Mouse (Mus musculus) heart, adult 8-10 months (tissue): ENCODE results near the gene Paqr7. TPM values are rescaled to one million over a fixed set of nuclear protein-coding genes. Genes with fewer than 3 reads are reported as not detected.

ENCODE experiments used
- DNase-seq: peaks from one replicate; pipeline ENCODE4 v3.0.0; 2022; ENCODE audit warnings: low spot score
- microRNA-seq: library from miRNA; unstranded; fragments of <30 nt; microRNA quantifications from one replicate; pipeline ENCODE4 v1.2.0, GENCODE M21; 2022
- total RNA-seq, 4 experiments: library from RNA; stranded (reverse); gene quantifications; 2 replicates each; pipeline ENCODE4 v1.2.4; 2022

Paqr7 gene
- total RNA-seq, 4 experiments from 2014 or later = 15.8 to 28.8 (median 20.2) TPM

DNA sequence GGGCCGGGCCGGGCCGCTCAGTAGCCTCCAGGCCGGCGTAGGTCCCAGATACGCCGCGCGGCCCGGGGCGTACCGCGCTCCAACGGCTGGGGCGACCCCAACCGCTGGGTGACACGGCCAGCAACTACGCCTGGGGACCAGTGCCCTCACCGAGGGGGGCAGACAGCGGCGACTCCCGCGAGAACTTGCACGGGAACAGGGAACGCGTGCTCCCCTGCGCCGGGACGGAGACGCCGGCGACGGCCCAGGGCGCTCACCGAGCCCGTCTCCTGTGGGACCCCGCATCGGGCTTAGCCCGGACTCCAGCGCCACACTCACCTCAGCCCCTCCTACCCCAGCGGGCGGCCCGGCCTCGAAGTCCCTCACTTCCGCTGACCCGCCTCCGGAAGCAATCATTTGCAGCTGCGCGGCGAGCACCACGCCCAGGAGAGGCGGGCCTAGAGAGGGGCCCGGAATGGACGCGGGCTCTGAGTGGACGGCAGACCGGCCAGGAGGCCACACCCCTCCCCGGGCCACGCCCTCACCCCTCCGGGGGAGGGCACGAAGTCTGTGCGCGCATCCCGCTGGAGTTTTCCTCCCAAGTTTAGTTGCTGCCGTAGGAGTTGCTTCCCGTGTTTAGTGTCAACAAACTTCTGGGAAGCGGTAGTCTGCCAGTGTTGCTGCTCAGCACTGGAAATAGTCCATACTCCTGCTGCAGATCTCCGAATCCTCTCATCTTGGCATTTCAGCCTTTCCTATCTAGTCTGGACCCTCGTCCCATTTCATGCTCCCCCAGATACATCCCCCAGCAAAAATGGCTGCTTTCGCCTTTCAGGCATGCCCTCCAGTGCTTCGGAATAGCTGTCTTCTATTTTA is 38.7 kb downstream of the Paqr7 start, which contains the start of gene Mtfr1l:
Gene Mtfr1l, minus strand, starts transcription at position 456 of the 855 bp plus-strand sequence.
- peak; percentile 99 for DNase-seq

DNA sequence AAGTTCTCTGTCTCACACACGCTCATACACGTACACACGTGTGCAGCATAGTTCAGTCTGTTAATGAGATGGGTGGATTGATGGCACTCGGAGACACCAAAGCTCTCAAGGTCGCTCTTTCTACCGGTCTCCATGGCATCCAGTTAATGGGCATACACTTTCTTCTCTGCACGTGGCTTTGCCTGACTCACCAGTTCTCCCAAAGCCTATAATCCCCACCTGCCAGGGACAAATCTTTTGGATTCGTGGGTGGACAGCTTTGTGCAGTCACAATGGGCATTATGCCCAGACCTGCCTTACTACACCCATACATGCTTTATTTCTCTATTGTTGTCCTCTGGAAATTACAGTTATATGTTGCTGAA is 39.3 kb downstream of the Paqr7 start:
- DNase-seq = no peak

DNA sequence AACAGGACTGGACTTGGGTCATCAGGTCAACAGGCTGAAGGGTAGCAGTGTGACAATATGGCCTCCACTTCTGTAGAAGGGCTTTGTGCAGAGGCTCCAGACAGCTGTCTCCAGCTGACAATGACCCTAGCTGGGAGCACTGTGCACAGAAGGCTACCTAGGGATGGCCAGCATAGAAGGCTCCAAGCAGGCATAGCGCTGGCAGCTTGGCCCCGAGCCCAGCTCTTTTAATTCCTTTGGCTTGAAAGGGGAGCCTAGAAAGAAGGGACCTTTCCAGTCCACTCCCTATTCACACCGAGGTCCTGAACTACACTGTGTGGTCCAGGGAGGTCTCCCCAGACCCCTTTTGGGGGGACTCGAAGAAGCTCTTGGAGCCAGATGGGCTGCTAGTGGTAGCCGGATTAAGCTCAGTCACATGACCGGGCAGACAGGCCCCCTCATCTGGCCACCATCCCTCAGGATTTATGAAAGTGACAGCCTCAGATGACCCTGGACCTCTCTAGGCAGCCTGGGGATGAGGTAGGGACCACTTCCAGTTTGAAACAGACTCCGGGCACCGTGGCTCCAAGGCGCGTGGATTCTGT is 42.6 kb downstream of the Paqr7 start:
- DNase-seq = no peak

DNA sequence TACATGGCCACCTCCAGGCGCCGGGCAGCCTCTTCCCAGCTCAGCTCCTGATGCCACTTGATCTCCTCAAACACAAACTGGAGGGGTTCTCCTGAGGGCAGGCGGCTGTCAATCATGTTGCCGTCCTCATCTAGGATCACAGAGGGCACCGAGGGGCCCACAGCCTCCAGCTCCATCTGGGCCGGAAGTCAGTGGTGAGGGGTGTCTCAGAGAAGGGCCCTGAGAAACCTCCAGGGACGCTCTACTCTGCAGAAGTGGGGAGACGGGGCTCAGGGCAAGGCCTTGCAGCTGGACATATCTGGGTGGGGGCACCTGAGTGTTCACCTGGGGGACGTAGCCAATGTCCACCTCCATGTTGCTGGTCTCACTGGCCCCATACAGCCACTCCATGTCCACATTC is 46.2 kb downstream of the Paqr7 start:
- DNase-seq = no peak

DNA sequence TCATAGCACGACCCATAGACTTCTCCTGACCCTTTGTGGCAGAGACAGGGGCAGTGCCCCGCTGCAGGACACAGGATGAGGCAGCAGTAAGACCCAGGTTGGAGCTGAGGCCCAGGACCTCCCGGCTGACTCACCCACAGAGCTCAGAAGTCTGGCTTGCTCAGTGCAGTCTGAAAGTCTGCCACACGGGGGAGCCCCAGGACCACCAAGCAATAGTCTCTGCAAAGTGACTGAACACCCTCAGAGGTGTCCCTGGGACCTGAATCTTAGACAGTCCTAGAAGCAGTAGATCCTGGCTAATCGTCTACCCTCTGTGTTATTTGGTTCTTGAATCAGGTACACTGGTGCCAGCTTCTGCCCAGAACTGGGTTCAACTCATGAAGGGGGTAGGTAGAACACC is 46.8 kb downstream of the Paqr7 start:
- peak; percentile 93 for DNase-seq

DNA sequence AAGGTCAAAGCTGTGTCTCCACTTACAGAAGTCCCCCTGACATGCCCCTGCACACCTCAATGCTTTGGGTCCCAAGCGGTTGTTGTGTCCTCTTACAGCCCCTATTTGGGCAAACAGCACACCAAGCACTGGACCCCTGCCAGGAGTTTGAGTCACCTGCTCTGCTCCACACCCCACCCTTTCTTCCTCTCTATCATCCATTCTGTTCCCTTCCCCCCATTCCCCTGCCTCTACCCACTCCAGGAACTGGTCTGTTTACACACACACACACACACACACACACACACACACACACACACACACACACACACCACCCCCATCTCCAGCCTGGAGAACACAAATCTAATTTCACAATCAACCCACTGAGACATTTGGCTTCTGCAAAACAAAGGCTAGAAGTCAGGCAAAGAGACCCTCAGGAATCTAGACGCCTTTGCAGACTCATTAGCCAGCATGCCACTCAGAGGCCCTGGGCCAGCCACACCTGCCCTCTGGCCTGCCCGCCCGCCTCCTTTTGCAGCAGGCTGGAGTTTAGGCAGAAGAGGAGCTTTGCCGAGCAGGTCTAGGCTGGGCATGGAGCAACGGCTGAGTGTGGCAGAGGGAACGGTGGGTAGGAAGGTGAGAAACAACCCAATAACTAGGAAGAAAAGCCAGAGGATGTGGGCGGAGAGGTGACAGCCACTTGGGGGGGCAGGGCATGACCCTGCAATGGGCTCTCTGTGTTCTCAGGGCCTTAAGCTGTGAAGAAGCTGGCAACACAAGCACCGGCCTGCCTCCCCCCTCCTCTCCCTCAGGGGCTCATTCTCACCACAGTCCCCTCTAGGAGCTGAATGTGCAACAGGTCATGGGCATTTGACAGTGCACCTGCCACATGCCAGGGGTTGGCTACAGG is 50.6 kb downstream of the Paqr7 start:
- DNase-seq = no peak

DNA sequence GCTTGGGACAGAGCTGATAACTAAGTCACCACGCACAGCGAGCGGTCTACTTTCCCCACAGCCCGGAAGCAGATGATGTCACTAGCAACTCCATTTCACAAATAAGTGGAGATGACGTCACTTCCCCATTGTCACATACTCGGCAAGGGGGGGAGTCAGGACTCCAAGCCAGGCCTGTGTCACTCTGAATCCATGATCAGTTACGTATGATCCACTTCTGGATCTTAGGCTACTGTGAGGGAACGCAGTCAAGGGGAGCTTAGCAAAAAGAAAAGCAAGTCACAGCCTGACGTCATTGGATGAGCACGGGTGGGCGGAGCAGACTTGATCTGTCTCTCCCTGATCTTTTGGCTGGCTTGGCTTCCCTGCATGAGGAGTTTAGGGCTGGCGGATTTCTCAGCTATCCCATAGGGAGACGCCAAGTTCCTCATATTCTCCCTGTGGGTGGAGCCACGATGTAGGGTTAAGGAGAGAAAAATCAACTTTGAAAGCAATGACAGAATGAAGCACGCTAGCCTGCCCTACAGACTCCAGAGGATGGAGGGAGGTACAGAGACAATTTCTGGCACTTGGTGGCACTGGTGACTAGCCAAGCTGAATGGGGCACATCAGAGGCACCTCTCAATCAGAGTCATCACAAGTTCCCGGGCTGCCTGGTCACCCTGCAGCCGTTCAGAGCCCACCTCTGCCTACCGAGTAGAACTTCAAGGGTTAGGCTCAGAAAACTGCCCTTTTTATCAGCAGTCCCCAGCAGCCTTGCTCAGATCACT is 51.9 kb downstream of the Paqr7 start:
- peak; percentile 41 for DNase-seq

DNA sequence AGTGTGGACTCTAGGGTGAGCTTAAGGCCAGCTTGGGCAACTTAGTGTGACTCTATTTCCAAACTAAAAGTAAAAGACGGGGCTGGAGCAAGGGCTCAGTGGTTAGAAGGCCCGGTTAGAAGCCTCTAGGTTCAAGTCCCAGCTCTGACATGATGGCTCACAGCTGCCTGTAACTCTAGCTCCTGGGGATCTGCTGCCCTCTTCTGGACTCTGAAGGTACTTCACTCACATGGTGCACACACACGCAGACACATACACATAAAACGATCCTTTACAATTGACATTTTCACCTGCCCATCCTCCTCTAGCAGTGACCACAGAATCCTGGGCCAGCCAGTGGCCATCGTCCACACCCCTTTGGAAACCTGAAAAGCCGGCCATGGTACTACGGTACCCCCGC is 53.4 kb downstream of the Paqr7 start:
- no peak for DNase-seq

DNA sequence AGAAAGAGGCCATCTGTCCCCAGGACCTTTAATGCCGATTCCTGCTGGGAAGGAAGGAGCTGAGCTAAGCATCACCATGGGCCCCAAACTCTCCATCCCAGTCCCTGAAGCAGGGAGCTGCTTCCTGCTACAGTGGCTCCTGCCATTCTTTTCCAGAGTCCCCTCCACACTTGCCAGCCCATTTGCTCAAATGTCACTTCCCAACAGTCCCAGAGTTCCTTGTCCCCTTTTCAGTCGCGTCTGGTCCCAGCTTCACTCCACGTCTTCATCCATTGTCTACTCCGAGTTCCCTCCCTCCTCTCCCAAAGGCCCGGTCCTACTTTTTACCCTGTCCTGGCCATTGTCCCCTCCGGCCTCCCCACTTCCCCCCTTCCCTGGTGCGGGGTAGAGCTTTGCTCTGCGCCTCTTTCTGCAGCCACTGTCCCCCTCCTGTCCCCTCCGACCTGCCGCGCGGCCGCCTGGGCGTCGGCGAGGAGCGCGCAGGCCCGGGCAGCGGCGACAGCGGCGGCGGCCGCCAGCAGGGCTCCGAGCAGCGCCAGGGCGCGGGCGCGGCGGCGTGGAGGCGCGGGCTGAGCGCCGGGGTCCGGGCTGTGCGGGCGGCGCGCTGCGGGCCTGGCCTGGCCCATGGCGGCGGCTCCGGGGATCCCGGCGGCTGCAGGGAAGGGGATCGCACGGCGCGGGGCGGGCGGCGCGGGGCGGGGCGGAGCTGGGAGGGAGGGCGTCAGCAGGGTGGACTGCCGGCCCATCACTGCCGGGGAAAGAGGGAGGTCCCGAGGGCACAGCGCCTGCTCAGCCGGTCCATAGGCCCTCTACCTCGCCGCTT is 55.2 kb downstream of the Paqr7 start, which contains the start of gene Selenon:
Gene Selenon, minus strand, starts transcription at position 673 of the 823 bp plus-strand sequence.
- peak; percentile 57 for DNase-seq

DNA sequence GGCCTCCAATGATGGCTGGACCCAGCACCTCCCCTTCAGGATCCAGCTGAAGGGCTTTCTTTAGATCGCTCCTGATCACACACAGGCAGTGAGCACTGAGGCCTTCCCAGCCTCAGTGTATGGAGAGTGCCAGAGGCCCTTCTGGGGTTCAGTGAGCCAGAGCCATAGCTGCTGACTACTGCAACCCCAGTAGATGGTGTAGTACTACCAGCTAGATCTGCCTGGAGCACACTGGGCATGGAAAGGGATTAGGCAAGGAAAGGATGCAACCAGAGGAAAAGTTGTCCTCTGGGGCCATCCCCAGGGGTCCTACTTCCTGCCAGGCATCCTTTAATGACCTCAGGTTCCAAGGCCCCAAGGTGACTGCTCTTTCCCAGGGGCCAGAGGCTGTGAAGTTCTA is 57.1 kb downstream of the Paqr7 start:
- DNase-seq = no peak

DNA sequence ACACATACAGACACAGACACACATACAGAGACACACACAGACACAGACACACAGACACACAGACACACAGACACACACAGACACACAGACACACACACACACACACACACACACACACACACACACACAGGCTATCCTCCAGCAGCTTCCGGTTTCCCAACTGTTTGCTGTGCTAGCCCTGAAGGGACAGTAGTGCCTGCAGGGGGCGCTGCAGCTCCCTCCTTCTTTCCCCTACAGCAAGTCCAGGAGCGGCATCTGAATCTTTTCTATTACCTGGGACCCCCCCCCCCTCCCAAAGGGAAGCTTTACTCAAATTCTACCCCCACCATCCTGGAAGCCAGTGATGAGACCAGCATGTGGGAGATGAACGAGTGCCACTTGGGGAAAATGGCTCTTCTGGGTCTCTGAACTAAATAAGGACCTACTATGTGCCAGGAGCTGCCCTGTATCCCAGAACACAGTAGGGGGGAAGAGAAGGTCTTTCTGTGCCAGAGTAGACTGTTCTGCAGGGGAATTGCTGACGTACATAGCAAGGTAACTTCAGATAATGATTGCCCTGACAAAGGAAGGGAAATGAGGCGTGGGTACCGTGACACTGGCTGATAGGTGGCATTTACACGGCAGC is 59.6 kb downstream of the Paqr7 start:
- no peak for DNase-seq

DNA sequence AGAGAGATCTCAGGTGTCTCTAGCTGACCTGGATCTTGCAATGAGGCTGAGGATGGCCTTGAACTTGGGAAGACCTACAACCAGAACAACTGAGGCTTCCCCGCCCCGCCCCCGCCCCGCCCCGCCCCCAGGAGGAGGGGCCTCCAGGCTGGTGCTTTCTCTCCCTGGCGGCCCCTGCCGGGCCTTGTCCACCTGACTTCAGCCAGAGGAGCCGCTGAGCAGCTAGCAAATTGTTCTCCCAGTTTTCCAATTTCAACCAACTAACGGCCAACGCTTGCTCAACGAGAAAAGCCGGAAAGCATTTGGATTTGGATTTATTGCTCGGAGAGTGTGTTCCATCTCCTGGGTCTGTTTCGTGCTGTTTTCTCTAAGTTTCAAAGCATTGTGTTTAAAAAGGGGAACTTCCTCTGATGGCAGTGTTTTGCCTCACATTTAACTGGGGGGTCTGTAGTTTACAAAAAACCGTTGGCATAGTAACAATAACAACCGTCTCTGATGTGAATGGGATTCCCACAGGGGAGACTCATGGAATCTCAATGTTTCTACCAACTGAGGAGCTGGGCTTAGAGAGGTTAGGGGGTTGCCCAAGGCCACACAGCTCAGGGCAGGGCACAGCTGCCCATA is 61.2 kb downstream of the Paqr7 start:
- no peak for DNase-seq

DNA sequence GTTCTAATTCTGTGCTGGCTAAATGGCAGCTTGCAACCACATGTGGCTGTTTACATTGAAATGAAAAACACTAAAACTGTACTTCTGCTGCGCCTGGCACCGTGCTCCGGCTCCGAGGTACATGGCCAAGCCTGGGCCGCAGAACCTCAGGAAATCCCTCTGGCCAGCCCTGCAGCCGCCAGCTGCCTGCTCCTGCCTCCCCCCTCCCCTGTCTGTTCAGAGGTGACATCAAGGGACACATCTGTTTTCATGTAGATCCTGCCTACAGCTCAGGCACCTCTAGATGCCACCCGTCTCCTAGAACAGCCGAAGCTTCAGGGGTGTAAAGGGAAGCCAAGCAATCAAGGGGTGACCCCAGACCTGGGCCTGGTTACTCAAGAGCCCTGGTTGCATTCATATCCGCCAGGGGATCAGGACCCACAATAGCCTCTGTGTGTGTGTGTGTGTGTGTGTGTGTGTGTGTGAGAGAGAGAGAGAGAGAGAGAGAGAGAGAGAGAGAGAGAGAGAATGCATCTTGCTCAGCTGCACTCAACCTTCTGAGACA is 62.1 kb downstream of the Paqr7 start:
- no peak for DNase-seq

DNA sequence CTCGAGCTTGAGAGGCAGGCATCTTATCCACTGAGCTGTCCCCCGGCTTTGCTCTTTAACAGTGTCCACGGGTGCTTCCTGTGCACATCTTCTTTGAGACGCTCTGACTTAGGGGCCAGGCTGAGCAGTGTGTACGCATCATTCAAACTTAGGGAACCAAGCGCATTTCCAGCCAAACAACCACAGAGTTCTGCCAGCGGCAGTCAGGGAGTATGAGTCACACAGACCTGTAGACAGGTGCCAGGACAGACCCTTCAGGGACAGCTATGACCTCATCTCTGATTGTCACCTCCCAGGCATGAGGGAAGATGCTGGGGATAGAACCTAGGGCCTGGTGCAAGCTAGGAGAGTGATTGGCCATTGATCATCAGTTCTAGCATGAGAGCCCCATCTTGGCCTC is 62.7 kb downstream of the Paqr7 start:
- DNase-seq = no peak

Small RNA genes lying within 50 kb of the gene (microRNA-seq; reads per million reads assigned to microRNA genes)
- 1.7 reads per million for gene Gm23634

Other genes starting within 250 kb of the Paqr7 start
- not detected for gene Gm30191, start 249.8 kb upstream of the Paqr7 start, total RNA-seq
- gene Grrp1, start 242.6 kb upstream of the Paqr7 start, total RNA-seq = 1 to 10 TPM; 6.1 to 8.0 (median 7.3) TPM
- 1 to 10 TPM; 6.2 to 7.6 (median 6.7) TPM for gene Pdik1l, start 208.8 kb upstream of the Paqr7 start, total RNA-seq
- gene Trim63, start 181.6 kb upstream of the Paqr7 start, total RNA-seq = 100 to 1,000 TPM; 164 to 261 (median 195) TPM
- gene Slc30a2, start 153.5 kb upstream of the Paqr7 start, total RNA-seq = under 1 TPM; 0.32 to 0.94 (median 0.55) TPM
- 10 to 100 TPM; 20.5 to 28.9 (median 23.9) TPM for gene Extl1, start 112.8 kb upstream of the Paqr7 start, total RNA-seq
- 10 to 100 TPM in 1 of 4 experiments, 1 to 10 TPM in 3; 6.8 to 10.7 (median 9.1) TPM for gene Pafah2, start 100.4 kb upstream of the Paqr7 start, total RNA-seq
- 10 to 100 TPM; 20.8 to 26.2 (median 22.0) TPM for gene Stmn1, start 28.4 kb upstream of the Paqr7 start, total RNA-seq
- gene Aunip, start 14.3 kb downstream of the Paqr7 start, total RNA-seq = under 1 TPM in 1 of 4 experiments, not detected in 3; 0.20 TPM
- 100 to 1,000 TPM; 182 to 213 (median 198) TPM for gene Mtfr1l, start 38.7 kb downstream of the Paqr7 start, total RNA-seq
- gene Selenon, start 55.5 kb downstream of the Paqr7 start, total RNA-seq = 10 to 100 TPM; 17.1 to 20.4 (median 19.4) TPM
- gene Man1c1, start 207.6 kb downstream of the Paqr7 start, total RNA-seq = 10 to 100 TPM; 22.6 to 26.7 (median 25.3) TPM